Mouse (Mus musculus) left cerebral cortex, adult 2 months (tissue): Measurements from ENCODE around the gene Elk4. TPM values are rescaled to one million over a fixed set of nuclear protein-coding genes. Genes with fewer than 3 reads are reported as not detected.
A peak's percentile ranks its signal among the peaks of the same experiment; 100 is the strongest.

Source experiments
- DNase-seq, 2 experiments: peaks; one replicate each; pipeline ENCODE4 v3.0.0; 2021 to 2022; ENCODE audit warnings: low spot score in 2 of 2, mixed read lengths in 1 of 2; ENCODE audit errors: extremely low spot score in 1 of 2
- H3K27ac ChIP-seq: fragments of 200-600 bp; 2 replicates; pipeline ENCODE4 v1.8.1; 2022
- H3K4me3 ChIP-seq: fragments of 200-600 bp; 2 replicates; pipeline ENCODE4 v1.8.1; 2022
- CTCF ChIP-seq: fragments of 200-600 bp; IDR thresholded peaks from 2 replicates; pipeline ENCODE4 v1.8.1; 2022; ENCODE audit warnings: antibody characterized with exemption, mild to moderate bottlenecking, moderate library complexity
- intact Hi-C: fragments of 180-260 bp; cut with DNase I; formaldehyde crosslinking; loops from one replicate; pipeline ENCODE4 v1.15.1; 2025
- total RNA-seq, 2 experiments: library from RNA; stranded (reverse); gene quantifications; 2 replicates each; pipeline ENCODE4 v1.2.3; 2021

The Elk4 gene
- total RNA-seq, 2 experiments from 2014 or later, result 55.7 to 57.8 TPM

DNA sequence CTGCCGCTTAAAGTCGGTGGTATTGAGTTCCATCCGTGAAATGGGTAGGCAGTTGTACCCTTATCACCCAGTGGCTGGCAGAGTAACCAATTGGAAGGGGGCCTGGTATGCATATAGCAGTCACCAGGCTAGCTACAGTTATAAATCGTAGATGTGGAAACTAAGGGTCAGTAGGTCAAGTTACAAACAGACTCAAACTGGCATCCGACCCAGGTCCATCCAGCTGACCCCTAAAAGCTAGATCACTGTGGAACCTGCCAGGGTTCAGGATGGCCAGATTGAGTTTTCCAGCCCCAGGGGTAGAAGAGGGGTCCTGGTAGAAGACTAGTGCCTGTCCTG is 37.1 kb upstream of the Elk4 start:
- Histone ChIP-seq H3K27ac (no peak overlapping the region), H3K4me3 (no peak overlapping the region)
- DNase-seq, result no peak
- TF ChIP-seq CTCF, result no peak
- intact Hi-C loops, result no loop called here

GRCm38 (mm10) chr1:131970661-131971520 is 36.5 kb upstream of the Elk4 start:
- intact Hi-C loops, result no loop called here
- no peak for TF ChIP-seq CTCF
- Histone ChIP-seq H3K27ac (no peak overlapping the region), H3K4me3 (no peak overlapping the region)
- no peak for DNase-seq

- TF ChIP-seq CTCF, result no peak
- DNase-seq, result no peak
- no peak overlapping the region for H3K4me3 ChIP-seq
- intact Hi-C loops, result no loop called here
- no peak overlapping the region for H3K27ac ChIP-seq
These were observed 35.5 kb upstream of the Elk4 start for GRCm38 (mm10) chr1:131971771-131972497.

- TF ChIP-seq CTCF, result no peak
These were observed 34.7 kb upstream of the Elk4 start for GRCm38 (mm10) chr1:131972498-131973334.

GRCm38 (mm10) chr1:131973991-131974390 is 33.4 kb upstream of the Elk4 start:
- DNase-seq, result no peak
- H3K27ac ChIP-seq, result no peak overlapping the region
- intact Hi-C loops, result no loop called here
- H3K4me3 ChIP-seq, result no peak overlapping the region
- TF ChIP-seq CTCF, result no peak

More at GRCm38 (mm10) chr1:131972498-131973334, 34.7 kb upstream of the Elk4 start:
- DNase-seq, result no peak
- Histone ChIP-seq H3K27ac (no peak overlapping the region), H3K4me3 (no peak overlapping the region)
- intact Hi-C loops, result no loop called here

- DNase-seq, result no peak
- Histone ChIP-seq H3K4me3 (no peak overlapping the region), H3K27ac (no peak overlapping the region)
- no peak for TF ChIP-seq CTCF
- intact Hi-C loops, result no loop called here
These were observed 30.5 kb upstream of the Elk4 start for GRCm38 (mm10) chr1:131976886-131977285.

- intact Hi-C loops, result loop anchor here (5.0 kb wide), 1 partner anchor 137 kb away; no protein-coding TSS in a partner anchor
- H3K4me3 ChIP-seq, result no peak overlapping the region
- H3K27ac ChIP-seq, result no peak overlapping the region
- TF ChIP-seq CTCF, result no peak
- no peak for DNase-seq
These were observed 26.9 kb upstream of the Elk4 start for GRCm38 (mm10) chr1:131980471-131980870.

DNA sequence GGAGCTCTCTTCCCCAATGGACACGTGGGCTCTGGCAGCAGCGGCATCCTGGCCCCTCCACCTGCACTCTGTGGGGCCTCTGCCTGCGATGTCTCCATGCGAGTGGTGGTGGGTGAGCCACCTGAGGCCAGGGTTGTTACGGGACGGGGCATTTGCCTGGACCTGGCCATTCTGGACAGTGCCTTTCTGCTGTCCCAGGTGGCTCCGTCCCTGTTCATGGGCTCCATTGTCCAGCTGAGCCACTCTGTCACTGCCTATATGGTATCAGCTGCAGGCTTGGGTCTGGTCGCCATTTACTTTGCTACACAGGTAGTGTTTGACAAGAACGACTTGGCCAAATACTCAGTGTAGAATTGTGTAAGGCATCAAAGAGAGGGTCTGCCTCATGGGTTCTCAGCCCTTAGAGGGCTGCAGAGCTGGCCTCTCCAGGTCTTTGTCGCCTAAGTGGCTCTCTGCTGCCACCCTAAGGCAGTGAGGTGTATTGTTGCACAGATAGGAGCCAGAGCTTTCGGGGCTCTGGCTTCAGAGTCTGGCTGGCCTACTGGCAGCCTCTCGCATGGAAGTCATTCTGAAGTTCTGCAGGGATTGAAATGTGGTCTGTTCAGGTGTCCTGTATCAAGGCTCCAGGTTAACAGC is 25.9 kb upstream of the Elk4 start:
- no peak overlapping the region for H3K27ac ChIP-seq
- no peak overlapping the region for H3K4me3 ChIP-seq
- intact Hi-C loops, result loop anchor here (1.0 to 5.0 kb wide), 2 partner anchors 43 to 136 kb away; no protein-coding TSS in a partner anchor
- peak; percentile 65 to 80 for DNase-seq
- peak; percentile 95 for TF ChIP-seq CTCF

DNA sequence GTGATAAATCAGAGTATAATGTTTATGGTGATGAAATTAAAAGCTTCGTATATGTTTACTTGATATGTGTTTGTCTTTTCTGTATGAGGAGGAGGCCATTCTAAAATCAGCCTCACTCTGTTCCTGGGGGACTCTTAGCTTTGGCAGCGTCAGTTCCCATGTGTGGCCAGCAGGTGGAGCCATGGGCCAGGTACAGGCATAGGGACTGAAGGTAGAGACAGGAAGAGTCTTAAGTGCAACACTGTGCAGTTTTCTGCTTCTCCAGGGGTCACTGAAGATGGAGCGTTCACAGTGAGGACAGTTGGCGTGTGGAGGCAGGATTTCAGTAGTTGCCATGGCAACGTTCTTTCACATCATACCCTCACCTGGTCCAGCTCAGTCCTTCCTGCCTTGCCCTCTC is 24.5 kb upstream of the Elk4 start:
- Histone ChIP-seq H3K27ac (no peak overlapping the region), H3K4me3 (no peak overlapping the region)
- TF ChIP-seq CTCF, result peak; percentile 98
- peak; percentile 71 to 87 for DNase-seq
- intact Hi-C loops, result loop anchor here (1.0 to 5.0 kb wide), 2 partner anchors 63 to 134 kb away; no protein-coding TSS in a partner anchor

GRCm38 (mm10) chr1:131983806-131984205 is 23.6 kb upstream of the Elk4 start:
- H3K27ac ChIP-seq, result no peak overlapping the region

DNA sequence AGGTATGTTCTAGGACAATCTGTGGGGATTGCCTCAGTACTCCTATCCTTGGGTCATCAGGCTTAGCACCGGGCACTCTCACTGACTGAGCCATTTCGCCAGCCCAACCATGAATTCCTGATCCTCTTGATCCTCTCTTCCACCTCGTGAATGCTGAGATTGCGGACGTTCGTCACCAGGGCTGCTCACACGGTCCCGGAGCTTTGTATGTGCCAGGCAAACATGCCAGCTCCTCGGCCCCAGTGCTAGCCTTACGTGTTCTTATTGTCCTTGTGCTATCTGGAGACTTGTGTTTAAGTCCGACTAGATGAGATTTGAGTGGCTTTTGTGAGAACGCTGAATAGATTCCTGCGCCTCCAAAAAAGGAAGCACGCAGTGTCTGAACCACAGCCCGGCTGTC is 20.0 kb upstream of the Elk4 start:
- no peak for DNase-seq
- H3K27ac ChIP-seq, result no peak overlapping the region
- intact Hi-C loops, result no loop called here
- 0 out of 2 replicates have a peak overlapping the region, but pooled peaks have one; percentile 5 for H3K4me3 ChIP-seq
- no peak for TF ChIP-seq CTCF

More at GRCm38 (mm10) chr1:131983806-131984205, 23.6 kb upstream of the Elk4 start:
- no peak for TF ChIP-seq CTCF
- intact Hi-C loops, result loop anchor here (1.0 to 5.0 kb wide), 2 partner anchors 62 to 133 kb away; no protein-coding TSS in a partner anchor
- H3K4me3 ChIP-seq, result no peak overlapping the region
- no peak for DNase-seq
